Mouse (Mus musculus) heart, postnatal 10 days (tissue): ENCODE measurements around the gene Gm13696. TPM values are rescaled to one million over a fixed set of nuclear protein-coding genes. Genes with fewer than 3 reads are reported as not detected.
"Not testable (repeated sequence)": the region's sequence is repeated elsewhere in the genome, so short reads cannot be mapped to it uniquely, and the experiment has no call there.

ENCODE experiments used
- DNase-seq, 2 experiments: peaks; one replicate each; pipeline ENCODE4 v3.0.0; 2021
- intact Hi-C: fragments of 180-260 bp; cut with DNase I; formaldehyde crosslinking; loops from one replicate; pipeline ENCODE4 v1.15.1; 2025
- total RNA-seq, 2 experiments: library from RNA; stranded (reverse); gene quantifications; 2 replicates each; pipeline ENCODE4 v1.2.3; 2021

Gene Gm13696
- total RNA-seq: 1 to 10 TPM; 1.0 to 1.1 TPM

GRCm38 (mm10) chr2:83972823-83973222, at the start of gene Gm13696:
Gene Gm13696 (plus strand): TSS chr2:83973123.
- intact Hi-C loops, DNase-seq: not testable (repeated sequence)

GRCm38 (mm10) chr2:83929478-83930088, 43.3 kb upstream of the Gm13696 start:
- no peak for DNase-seq
- intact Hi-C loops: no loop called here

- peak; percentile 15 to 20 for DNase-seq
- intact Hi-C loops: no loop called here
Observed at GRCm38 (mm10) chr2:83940931-83941361, 32.0 kb upstream of the Gm13696 start, which contains the start of gene Zswim2. Gene Zswim2 (minus strand): TSS chr2:83941228.

GRCm38 (mm10) chr2:83941378-83941777, 31.5 kb upstream of the Gm13696 start:
- DNase-seq: no peak

GRCm38 (mm10) chr2:83941792-83942191, 31.1 kb upstream of the Gm13696 start:
- intact Hi-C loops: no loop called here
- no peak for DNase-seq

More at GRCm38 (mm10) chr2:83941378-83941777, 31.5 kb upstream of the Gm13696 start:
- intact Hi-C loops: no loop called here

- DNase-seq, intact Hi-C loops: not testable (repeated sequence)
Observed at GRCm38 (mm10) chr2:83955393-83955792, 17.5 kb upstream of the Gm13696 start, which contains the start of gene Gm13698. Gene Gm13698 (plus strand): TSS chr2:83955693.

- intact Hi-C loops, DNase-seq: not testable (repeated sequence)
Observed at GRCm38 (mm10) chr2:83961203-83961602, 11.7 kb upstream of the Gm13696 start, which contains the start of gene Gm13693. Gene Gm13693 (plus strand): TSS chr2:83961503.

- intact Hi-C loops, DNase-seq: not testable (repeated sequence)
Observed at GRCm38 (mm10) chr2:83967013-83967412, 5.9 kb upstream of the Gm13696 start, which contains the start of gene Gm13695. Gene Gm13695 (plus strand): TSS chr2:83967313.

- DNase-seq, intact Hi-C loops: not testable (repeated sequence)
Observed at GRCm38 (mm10) chr2:83978633-83979032, 5.7 kb downstream of the Gm13696 start, which contains the start of gene Gm13694. Gene Gm13694 (plus strand): TSS chr2:83978933.

- intact Hi-C loops, DNase-seq: not testable (repeated sequence)
Observed at GRCm38 (mm10) chr2:83984443-83984842, 11.5 kb downstream of the Gm13696 start, which contains the start of gene Gm13697. Gene Gm13697 (plus strand): TSS chr2:83984743.

- DNase-seq, intact Hi-C loops: not testable (repeated sequence)
Observed at GRCm38 (mm10) chr2:83990253-83990652, 17.3 kb downstream of the Gm13696 start, which contains the start of gene Gm13691. Gene Gm13691 (plus strand): TSS chr2:83990553.

- intact Hi-C loops: not testable (repeated sequence)
- peak; percentile 44 to 52 for DNase-seq
Observed at GRCm38 (mm10) chr2:83993639-83994255, 20.8 kb downstream of the Gm13696 start.

GRCm38 (mm10) chr2:83994526-83994925, 21.6 kb downstream of the Gm13696 start:
- intact Hi-C loops, DNase-seq: not testable (repeated sequence)

- intact Hi-C loops: no loop called here
- DNase-seq: no peak
Observed at GRCm38 (mm10) chr2:84008913-84009312, 36.0 kb downstream of the Gm13696 start.

GRCm38 (mm10) chr2:84009818-84010217, 36.9 kb downstream of the Gm13696 start:
- intact Hi-C loops: no loop called here
- DNase-seq: no peak

- intact Hi-C loops: no loop called here
- DNase-seq: no peak
Observed at GRCm38 (mm10) chr2:84014572-84014971, 41.6 kb downstream of the Gm13696 start.

GRCm38 (mm10) chr2:84016291-84016690, 43.4 kb downstream of the Gm13696 start:
- intact Hi-C loops, DNase-seq: not testable (repeated sequence)

- peak in 1 of 2 experiments; percentile 18 for DNase-seq
- intact Hi-C loops: no loop called here
Observed at GRCm38 (mm10) chr2:84018330-84018729, 45.4 kb downstream of the Gm13696 start.

GRCm38 (mm10) chr2:84019519-84020305, 46.8 kb downstream of the Gm13696 start:
- DNase-seq: no peak
- intact Hi-C loops: no loop called here

- DNase-seq: no peak
- intact Hi-C loops: no loop called here
Observed at GRCm38 (mm10) chr2:84021930-84022329, 49.0 kb downstream of the Gm13696 start.

GRCm38 (mm10) chr2:84022905-84023304, 50.0 kb downstream of the Gm13696 start:
- peak; percentile 58 to 64 for DNase-seq
- intact Hi-C loops: no loop called here
